Mouse (Mus musculus): ENCODE measurements around the gene Mis12.

GRCm38 (mm10) chr11:71008321-71008720 lies 11.1 kb upstream of the Mis12 start:
- TF ChIP-seq EP300 (optimal IDR thresholded peaks at IDR 0.05) (no peak), CTCF (IDR thresholded peaks at IDR 0.05; ENCODE audit: low read depth) (no peak)

Measured in stomach, postnatal 0 days (tissue).